Mouse (Mus musculus) frontal cortex, postnatal 14 days (tissue): Measurements from ENCODE around the gene Arhgap9.

Experiments used
- DNase-seq, 2 experiments: peaks; one replicate each; pipeline ENCODE4 v3.0.0; 2022; ENCODE audit warnings: low spot score in 2 of 2

Arhgap9 gene

DNA sequence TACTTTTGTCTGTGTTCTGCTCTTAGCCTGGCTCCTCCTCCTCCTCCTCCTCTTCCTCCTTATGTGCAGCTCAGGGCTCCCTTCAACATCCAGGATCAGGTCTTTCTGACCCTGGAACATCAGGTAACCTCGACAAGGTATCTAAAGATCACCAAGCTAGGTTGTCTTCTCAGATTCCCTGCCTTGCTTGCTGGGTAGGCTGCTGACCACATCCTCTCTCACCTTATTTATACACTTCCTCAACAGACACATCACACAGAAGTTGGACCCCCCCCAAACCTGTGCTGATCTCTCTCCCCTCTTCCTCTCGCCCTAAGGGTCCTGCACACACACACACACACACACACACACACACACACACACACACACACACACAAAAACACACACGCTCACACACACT lies at the start of gene Arhgap9:
Gene Arhgap9, plus strand, starts transcription at position 344 of the 400 bp plus-strand sequence.
- DNase-seq, result no peak

DNA sequence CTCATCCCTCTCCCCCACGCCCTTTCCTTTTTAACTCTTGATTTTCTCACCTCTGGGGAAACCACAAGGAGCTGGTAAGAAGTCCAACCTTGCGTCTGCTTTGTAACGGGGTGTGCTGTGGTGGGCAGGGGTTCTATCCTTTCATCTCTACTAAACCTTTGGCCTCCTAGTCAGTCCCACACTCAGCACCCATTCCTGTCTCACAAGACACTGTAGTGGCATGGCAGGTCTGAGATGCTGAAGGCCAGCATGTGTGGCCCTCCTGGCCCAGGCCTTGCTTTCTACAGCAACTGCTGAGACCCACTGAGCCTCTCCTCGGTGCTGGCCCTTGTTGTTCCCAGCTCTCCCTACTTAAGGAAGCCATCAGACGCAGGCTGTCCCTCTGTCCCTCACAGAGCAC lies 49.4 kb upstream of the Arhgap9 start:
- no peak for DNase-seq

DNA sequence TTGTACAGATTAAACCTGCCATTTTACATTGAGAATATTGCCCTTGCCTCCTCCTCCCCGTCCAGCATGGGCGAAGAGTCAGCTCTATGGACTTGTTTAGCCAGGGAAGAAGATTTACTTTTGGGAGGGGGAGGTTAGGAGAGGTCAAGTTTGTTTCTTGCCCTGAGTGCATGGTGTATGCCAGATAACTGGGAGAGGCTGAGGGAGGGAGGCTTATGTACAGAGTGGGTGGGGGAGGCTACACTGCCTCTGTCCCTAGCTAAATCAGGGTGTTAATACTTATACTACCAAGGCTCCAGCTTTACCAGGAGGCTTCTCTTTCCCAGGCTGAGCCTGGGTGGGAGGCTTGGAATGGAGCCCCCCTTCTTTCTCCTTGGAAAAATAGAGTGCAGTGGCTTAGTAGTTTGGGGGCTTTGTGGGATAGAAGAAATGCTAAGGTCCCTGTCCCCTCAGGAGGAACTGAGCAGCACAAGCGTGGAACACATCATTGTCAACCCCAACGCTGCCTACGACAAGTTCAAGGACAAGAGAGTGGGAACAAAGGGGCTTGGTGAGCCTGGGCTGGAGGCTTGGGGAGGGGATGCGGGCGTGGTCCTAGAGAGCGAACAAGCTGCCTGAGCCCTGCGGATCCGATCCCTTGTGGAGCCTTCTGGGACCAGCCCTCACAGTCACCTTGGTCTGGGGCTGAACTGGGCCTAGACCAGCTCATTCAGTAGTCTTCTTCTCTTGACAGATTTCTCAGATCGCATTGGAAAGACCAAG lies 47.3 kb upstream of the Arhgap9 start:
- no peak for DNase-seq

DNA sequence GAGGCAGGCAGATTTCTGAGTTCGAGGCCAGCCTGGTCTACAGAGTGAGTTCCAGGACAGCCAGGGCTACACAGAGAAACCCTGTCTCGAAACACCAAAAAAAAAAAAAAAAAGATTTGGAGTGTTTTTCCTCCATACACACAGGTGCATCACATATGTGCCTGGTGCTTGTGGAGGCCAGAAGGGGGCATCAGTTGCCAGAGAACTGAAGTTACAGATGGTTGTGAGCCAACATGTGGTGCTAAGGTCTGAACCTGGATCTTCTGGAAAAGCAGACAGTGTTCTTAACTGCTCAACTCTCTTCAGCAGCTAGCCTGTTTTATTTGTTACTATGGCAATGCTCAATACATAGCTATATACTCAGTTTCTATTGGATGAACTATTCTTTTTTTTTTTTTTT lies 42.0 kb upstream of the Arhgap9 start:
- DNase-seq, result no peak

- DNase-seq, result no peak
These were observed 40.4 kb upstream of the Arhgap9 start for GRCm38 (mm10) chr10:127281316-127281715.

GRCm38 (mm10) chr10:127282620-127283215 lies 39.0 kb upstream of the Arhgap9 start:
- DNase-seq, result no peak

GRCm38 (mm10) chr10:127284105-127284622 lies 37.6 kb upstream of the Arhgap9 start:
- no peak for DNase-seq

DNA sequence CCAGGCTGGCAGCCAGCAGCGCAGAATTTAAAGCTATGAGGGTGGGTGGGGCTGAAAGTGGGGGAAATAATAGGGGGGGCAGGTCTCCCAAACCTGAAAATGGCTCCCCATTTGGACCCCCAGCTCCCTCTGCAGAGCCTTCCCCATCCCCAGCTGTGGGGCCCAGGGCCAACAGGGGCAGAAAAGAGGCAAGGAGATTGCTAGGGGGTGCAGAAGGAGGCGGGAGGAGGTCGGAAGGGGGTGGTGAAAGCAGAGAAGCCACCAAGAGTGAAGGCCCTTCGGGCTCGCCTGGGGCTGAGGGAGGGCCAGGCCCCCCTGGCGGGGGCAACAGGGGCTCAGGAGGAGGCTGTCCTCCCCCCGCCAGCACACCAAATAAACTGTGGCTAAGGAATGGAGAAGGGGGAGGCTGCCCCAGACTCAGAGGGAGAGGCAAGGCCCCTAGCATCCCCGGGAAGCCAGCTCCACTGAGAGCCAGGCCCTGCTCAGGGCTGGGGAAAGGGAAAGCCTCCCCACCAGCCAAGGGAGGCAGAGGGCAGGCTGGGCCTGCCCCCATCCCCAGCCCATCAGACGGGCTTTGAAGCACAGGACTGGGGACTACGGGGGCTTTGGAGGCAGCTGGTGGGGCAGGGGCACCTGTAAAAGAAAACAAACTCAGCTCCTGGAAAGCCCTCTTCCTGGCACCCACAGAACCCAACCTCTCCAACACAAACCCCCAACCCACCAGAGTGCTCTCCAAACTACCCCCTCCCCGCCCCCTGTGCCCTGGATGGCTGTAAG lies 36.9 kb upstream of the Arhgap9 start:
- no peak for DNase-seq

DNA sequence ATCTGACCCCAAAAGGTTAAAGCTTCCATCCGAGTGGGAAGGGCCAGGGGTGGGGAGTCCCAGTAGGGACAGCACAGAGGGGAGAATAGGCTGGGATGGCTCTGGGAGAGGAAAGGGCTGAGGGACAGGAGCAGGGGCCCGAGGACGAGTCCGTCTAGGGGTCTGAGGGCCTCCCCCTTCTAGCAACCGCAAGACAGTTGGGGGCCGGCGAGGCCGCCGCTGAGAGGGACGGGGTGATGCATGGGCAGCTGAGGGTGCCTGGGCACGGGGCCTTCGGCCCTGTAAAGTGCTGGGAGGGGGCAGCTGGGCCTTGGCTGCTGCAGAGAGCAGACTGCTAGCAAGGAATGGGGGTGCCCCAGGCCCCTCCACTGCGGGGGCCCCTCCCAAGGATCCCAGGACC lies 36.1 kb upstream of the Arhgap9 start:
- no peak for DNase-seq

DNA sequence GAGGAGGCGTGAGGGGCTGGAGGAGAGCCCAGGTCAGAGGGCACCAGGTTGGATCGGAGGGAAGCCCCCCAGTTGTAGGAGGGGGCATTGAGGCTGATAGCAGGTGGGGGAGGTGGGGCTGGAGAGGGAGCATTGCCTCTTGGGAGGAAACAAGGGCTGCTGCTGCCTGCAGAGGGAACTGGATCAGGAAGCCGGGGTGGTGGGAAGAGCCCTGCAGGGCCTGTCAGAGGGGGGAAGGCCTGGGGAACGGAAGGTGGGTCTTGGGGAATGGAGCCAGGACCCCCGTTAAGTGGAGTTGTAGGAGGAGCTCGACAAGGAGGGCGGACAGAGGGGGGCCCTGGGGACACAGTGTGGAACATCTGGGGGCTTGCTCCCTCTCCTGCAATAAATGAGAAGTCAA lies 35.6 kb upstream of the Arhgap9 start:
- DNase-seq, result no peak

DNA sequence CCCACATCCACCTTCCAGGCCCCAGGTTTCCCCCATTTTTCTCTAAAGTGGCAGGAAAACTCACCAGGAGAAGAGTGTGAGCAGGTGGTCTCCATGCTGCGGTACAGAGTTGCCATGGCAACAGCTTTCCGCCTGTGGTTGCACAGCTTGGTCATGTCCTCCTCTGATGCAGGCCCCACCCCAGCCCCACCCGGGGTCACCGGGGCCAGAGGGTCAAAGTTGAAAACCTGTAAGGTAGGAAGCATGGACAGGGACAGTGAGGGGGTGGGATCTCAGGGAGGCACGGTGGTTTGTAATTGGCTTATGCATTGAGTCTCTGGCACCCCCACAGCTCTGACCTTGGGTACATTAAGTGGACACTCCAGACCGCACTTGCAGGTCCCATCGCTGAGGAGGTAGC lies 35.0 kb upstream of the Arhgap9 start:
- no peak for DNase-seq

DNA sequence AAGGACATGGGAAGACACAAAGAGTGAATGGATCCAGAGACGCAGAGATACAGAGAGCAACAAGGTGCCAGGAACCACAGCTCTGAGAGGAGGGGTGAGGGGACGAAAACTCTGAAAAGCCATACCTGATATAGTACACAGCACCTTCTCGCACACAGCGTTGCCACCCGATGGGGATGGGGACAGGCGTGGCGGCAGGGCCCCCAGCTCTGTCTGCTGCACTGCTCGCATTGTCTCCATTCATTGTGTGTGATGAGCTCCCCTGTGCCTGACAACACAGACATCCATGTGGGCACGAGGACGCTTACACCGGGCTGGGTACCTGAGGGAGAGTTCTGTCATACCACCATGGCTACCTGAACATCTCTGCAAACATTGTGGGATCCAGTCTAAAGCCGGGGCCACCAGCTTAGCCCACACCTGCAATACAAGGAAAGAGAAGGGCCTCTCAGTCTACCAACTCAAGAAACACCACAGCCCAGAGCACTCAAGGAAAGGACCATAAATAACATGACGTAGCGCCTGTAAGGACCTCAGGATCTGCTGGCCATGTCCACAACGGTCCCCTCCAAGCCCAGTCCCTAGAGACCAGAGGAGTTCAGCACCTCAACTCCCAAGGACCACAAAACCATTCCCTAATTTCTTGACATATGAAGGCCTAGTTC lies 34.4 kb upstream of the Arhgap9 start:
- DNase-seq, result no peak

- no peak for DNase-seq
These were observed 33.8 kb upstream of the Arhgap9 start for GRCm38 (mm10) chr10:127287936-127288293.

DNA sequence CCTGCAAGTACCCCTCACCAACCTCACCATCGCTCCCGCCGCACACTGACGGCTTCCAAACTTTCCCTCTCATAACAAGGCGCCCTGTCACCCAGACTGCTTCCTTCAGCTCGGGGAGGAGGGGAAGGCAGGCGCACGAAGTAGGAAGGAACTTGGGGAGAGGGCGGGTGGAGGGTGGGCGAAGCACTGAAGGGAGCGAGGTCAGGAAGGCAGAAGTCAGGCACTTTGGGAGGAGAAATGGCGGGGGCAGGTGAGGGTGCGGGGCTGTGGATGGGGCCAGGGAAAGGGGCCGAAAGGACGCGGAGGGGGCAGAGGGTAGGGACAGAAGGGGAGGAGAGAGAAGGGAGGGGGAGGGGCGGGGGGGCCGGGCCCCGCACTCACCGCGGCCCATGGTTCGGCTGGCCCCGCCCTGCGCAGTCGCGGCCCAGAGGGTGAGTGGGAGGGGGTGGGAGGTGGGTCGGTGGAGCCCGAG lies 33.4 kb upstream of the Arhgap9 start:
- DNase-seq, result peak in 1 of 2 experiments; percentile 43

GRCm38 (mm10) chr10:127288800-127289572 lies 32.8 kb upstream of the Arhgap9 start, which contains the start of gene Mbd6:
Mbd6 (minus strand) TSS chr10:127289018.
- peak; percentile 70 to 79 for DNase-seq

DNA sequence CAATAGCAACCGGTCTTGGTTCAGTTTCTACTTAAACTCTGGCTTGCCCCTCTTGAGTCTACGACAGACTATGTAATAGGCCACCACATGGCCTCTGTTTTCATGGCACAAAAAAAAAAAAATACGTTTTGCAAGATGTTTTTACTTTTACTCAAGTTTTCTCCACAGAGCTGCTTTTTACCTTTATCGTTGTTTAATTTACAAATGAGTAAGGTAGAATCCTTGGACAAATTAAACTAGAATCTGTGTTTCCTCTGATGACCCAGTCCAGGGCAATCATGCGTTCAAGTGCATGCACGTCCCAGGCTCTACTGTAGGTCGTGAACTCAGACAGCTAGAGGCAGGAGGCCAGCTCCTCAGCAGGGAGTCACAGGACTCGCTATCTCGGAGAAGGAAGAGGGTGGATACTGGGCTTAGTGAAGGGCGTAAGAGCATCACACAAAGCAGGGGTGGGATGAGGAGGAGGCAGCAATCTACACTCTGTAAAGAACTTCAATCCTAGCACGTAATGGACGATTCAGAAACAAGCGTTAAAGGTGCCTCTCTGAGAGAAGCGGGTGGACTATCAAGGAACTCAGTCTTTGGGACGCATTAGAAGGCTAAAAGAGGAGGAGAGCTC lies 32.1 kb upstream of the Arhgap9 start:
- peak; percentile 34 to 57 for DNase-seq

DNA sequence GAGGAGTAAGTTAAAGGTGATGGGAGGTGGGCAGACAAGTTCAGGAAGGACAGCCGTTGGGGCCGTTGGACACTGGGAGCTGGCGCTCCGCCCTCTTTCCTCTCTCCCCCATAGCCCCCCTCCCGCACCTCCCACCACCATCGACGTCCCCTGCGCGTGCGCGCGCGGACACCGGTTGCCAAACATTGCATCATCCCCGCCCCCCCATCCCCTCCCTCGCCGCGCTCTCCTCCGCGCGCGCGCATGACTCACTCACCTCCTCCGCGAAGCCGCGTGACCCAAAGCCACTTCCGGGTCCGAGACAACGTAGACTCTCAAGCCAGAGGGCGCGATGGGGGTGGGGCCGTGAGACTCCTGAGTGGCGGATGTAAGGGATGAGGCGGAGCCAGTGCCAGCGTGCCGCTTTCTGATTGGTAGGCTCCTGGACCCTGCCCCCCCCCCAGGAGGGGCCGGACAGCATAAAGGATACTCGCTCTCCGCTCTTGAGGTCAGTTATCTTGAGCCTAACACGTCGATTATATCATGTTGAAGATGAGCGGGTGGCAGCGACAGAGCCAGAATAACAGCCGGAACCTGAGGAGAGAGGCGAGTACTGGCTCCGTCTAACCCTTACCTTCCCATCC lies 31.3 kb upstream of the Arhgap9 start:
- DNase-seq, result peak; percentile 99 to 100

GRCm38 (mm10) chr10:127290930-127291880 lies 30.6 kb upstream of the Arhgap9 start:
- no peak for DNase-seq
